Mouse (Mus musculus) CH12F3 (cell line): ENCODE results near the gene Hpcal1.
"Not testable (repeated sequence)": the region's sequence is repeated elsewhere in the genome, so short reads cannot be mapped to it uniquely, and the experiment has no call there.

Experiments
- in situ Hi-C: fragments of 300-500 bp; cut with MboI; formaldehyde crosslinking; loops from 2 replicates; pipeline ENCODE4 v1.14.3; 2020; ENCODE audit warnings: low sequenced_read_pairs

Hpcal1 gene

GRCm38 (mm10) chr12:17736859-17737577, 46.4 kb downstream of the Hpcal1 start:
- in situ Hi-C loops: no loop called here

GRCm38 (mm10) chr12:17737808-17738207, 47.2 kb downstream of the Hpcal1 start:
- in situ Hi-C loops: no loop called here

- in situ Hi-C loops: no loop called here
Observed at GRCm38 (mm10) chr12:17738473-17738872, 47.8 kb downstream of the Hpcal1 start.

DNA sequence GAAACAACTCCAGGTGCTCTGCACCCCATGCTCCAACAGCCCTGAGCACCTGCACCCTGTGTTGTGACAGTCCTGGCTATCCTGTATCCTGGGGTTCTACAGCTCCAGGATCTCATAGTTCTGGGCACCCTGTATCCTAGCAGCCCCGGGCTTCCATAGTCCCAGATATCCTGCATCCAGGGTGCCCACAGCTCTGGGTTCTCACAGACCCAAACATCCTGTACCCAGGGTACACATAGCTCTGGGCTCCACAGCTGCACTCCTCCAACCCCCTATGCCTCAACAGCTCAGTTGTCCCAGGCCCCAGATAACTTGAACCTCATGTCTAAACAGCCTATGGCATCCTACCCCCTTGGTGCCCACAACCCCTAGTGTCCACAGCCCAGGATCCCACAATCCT, 49.6 kb downstream of the Hpcal1 start:
- in situ Hi-C loops: no loop called here

DNA sequence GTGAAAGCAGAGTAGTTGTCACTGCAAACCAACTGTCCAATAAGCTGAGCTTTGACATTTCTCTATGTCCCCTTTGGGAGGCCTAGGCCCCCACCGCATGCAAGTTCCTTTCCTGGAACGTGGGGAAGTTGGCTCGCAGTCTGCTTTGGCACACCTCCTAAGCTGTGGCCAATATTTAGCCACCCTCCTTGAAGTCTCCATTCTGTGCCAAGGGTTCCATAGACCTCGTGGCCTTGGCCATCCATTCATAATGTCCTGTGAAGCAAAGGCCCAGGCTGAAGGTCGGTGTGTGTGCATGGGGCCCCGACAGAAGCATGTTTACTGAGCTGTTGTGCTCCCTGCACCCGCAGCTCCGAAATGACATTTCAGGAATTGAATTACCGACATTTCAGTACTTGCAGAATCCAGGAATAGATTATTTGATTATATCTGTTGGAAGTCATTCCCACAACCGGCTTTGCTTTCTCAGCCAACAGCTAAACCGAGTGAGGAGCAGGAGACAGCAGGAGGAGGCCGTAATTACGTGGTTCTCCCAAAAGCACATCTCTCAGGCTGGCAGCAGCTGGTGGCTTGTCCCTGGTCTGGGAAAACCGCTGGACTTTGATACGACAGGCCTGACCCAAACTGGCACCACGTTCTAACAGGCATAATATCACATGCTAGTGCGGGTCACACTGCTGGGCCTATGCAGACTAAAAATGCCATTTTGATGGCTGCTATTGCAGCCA, 51.1 kb downstream of the Hpcal1 start:
- in situ Hi-C loops: no loop called here

DNA sequence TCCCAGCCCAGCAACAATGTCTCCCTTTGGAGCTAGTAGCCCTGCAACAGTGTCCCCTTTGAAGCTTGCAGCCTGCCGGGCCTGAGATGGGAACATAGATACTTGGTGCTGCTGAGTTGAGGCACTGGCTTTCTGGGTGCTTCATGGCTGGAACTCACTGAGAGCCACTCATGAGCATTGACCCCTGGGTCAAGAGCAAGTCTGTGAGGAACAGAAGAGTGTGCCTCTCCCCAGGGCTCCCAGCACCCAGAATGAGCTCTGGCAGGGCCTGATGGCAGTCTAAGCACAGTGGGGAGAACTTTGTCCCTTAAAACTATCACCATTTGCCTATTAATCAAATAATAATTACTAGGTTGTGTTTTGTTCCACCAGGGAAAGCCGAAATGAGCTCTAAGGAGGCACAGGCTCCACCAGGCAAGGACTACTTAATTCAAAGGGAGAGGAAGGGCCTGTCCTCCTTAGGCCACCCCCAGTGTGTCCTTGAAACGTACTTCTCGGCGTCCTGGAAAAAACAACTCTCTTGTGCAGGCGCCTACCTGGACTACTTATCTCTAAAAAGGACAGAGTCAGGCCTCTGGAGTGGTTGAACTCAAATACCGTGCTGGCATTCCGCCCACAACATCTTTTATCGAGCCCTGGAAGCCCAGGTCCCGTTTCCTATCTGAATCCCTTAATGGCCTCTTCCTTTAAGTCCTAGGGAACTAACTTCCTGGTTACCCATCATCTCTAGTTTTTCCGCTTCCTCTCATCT, 52.1 kb downstream of the Hpcal1 start:
- in situ Hi-C loops: no loop called here

DNA sequence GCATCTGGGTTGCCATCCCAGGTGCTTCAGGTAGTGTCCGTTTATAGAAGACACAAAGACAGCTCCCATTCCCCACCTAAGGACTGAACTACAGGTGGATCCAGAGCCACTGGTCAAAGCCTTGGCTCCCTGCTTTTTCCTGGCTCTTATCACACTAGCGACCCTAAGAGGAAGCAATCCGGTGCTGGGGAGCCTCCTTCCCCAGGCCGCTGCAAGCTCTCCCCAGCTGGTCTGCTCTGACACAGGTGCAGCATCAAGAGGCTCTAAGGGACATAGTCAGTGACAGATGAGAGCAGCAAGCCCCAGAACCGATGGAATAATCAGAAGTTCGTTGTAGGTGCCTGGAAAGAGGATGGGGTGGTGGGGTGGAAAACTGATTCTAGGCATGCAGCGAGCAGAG, 54.8 kb downstream of the Hpcal1 start:
- in situ Hi-C loops: no loop called here

DNA sequence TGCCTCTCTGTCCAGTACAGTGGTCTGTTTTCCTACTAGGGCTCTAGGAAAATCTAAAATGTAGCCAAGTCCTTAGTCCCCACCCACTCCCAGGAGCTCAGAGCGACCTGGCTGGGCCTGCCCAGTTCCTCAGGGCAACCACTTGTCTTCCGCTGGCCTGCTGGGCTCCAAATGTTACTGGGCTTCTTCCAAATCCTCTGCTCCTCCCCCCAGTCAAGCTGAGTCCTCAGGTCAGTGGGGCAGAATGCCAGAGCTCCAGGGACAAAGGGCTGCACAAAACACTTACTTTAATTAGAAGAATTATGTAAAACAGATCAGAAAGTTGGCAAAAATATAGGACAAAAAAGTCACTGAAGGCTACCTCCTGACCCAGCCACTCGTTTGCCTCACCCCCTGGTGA, 56.1 kb downstream of the Hpcal1 start:
- in situ Hi-C loops: no loop called here

DNA sequence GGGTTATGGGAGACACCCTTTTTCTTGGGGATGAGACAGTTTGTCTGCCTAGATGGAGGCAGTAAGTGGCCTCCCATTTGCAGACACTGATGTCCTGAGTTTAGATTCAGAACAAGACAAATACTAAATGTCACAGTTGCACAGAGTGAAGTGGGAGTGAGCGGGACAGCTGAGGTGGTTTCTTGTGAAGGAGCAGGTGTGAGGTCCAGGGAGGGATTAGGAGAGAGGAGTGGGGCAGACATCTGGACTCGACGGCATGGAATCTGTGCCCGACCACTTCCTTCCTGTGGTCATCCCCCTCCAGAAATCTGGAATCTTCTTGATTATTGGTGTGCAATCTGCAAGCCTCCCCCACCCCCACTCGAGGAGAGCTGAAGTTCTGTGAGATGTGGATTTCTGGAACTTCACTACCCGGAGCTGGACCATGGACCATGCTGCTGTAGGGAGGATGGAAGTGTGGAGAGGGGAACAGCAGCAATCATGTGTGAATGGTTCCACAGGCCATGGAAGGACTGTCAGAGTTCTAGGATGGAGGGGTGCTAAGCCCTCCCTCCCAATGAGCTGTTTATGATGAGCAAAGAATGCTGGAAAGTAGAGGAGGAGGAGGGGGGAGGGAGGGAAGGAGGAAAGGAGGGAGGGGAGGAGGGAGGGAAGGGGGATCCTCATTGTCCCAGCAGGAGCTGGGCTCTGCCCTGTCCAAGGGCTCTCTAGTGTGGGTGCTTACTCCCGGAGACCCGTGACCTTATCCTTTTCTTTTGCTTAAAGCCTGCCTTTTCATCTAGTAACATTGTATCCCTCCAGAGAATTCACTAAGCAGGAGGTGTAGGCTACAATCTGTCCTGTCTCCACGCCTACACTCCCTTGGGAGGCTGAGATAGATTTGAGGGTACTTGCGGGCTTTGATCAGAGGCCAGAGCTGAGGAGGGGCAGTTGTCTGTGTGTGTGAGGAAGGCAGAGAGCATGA, 56.8 kb downstream of the Hpcal1 start:
- in situ Hi-C loops: no loop called here

- in situ Hi-C loops: no loop called here
Observed at GRCm38 (mm10) chr12:17748155-17748529, 57.5 kb downstream of the Hpcal1 start.

DNA sequence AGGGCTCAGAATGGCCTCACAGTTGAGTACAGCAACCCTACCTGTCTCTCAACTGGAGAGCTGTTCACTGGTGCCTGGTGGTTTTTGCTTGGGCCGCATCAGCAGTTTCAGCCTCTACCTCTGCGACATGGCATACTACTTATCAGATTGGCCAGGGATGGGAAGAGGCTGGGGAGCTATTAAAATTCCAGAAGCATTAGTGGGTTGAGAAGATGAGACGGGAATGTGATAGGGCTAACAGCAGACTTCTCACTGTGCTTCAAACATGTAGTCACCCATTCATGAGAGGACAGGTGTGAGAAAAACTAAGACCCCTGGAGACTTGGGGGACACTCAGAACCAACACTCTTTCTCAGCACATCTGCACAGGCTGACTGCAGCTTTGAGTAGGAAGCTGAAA, 59.1 kb downstream of the Hpcal1 start:
- in situ Hi-C loops: no loop called here

GRCm38 (mm10) chr12:17750500-17750899, 59.8 kb downstream of the Hpcal1 start:
- in situ Hi-C loops: no loop called here

DNA sequence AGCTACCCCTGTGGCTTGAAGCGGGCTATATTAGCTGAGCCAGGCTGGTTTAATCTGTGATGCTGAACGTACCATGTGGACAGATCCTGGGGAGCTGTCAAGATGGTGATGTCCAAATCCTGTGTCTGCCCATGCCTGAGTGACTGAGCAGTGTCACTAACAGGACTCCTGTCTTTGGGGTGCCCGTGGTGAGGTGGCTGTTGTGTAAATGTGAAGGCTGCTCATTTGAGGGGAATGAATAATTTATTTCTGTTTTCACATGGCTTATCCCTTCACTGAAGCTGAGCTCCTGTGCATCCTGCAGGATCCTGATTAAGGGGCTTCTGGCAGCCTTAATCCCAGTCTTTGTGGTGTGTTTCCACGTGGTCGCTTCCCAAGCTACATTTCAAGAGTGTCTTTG, 62.2 kb downstream of the Hpcal1 start:
- in situ Hi-C loops: no loop called here

DNA sequence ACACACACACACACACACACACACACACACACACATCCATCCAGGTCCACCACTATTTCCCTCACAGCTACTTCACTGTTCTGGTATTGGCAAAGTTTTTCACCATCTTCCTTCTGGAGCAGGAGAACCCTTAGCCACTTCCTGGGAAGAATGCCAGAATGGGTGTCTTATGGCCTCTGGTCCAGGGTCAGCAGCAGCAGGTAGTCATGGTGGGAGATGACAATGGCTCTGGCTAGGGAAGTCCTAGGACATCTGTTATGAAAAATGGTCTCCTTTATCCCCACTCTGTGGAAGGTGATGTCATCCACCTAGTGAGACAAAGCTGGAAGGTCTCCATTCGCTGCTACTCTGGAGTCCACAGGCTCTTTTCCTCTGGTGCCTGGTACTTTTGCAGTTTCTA, 64.1 kb downstream of the Hpcal1 start:
- in situ Hi-C loops: no loop called here

DNA sequence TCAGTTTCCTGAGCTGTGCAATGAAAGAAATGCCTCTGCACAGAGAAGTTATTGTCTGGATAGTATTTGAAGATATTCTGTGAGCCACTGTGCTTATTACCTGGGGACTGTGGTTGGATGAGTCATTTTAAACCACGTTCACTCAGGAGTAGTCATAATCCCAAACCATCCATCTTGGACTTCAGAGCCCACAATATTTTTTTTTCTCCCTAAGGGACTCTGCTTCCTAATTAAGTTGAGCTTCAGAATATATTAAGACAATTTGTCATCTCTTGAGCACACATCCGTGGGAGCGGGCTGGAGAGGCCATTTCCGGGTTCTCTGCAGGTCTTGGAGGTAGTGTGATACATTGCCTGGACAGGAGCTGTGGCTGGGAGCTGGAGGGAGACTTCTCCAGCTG, 66.2 kb downstream of the Hpcal1 start:
- in situ Hi-C loops: no loop called here

GRCm38 (mm10) chr12:17762286-17762933, 71.8 kb downstream of the Hpcal1 start:
- in situ Hi-C loops: no loop called here

- in situ Hi-C loops: no loop called here
Observed at GRCm38 (mm10) chr12:17763054-17763453, 72.4 kb downstream of the Hpcal1 start.

- in situ Hi-C loops: no loop called here
Observed at GRCm38 (mm10) chr12:17764005-17764404, 73.3 kb downstream of the Hpcal1 start.

GRCm38 (mm10) chr12:17767567-17767966, 76.9 kb downstream of the Hpcal1 start:
- in situ Hi-C loops: not testable (repeated sequence)

DNA sequence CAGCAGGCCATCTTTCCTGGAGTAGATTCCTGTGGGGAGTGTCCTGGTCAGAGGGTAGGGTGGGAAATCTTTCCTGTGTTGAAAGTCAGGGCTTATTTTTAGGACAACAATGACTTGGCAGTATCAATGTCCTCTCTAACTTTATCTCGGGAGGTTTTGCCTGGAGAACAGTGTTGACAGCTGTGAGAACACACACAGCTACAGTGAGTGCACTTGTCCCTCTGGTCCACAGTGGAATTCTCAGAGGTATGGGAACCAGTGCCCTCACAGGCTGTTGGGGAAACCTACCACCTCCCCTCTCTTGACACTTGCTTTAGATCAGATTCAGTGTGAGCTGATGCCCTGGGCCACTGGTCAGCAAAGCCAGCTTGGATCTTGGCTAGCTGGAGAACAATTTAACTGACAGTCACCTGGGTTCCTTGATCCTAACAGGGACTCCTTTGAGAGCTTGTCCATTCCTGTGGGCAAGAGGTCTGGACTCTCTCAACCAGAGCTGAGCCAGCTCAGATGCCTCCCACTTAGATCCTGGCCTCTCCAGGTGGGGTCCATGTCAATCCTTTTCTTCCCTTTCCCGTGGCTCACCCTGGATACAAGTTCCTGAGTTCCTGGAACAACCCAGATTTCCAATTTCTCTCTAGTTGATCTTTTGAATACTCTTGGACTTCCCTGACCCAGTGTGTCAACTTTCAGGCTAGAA, 79.0 kb downstream of the Hpcal1 start:
- in situ Hi-C loops: no loop called here
